Mouse (Mus musculus): Measurements from ENCODE around the gene Tango6.
A peak's percentile ranks its signal among the peaks of the same experiment; 100 is the strongest.

Tango6 gene

DNA sequence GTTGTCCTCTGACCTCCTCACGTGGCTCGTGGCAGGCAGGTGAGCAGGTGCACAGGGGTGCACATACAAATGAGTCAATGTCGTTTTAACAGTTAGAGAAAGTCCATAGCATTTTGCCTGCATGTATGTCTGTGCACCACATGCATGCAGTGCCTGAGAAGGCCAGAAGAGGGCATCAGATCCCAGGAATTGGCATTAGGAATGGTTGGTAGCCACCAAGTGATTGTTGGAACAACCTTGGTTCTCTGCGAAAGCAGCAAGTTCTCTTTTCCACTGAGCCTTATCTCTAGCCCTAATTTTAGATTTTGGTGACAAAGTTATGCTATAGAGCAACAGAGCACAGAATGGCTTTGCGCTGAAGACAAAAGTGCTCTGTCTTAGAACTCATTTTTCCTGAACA is 16.7 kb downstream of the Tango6 start:
- peak; percentile 62 to 88 for DNase-seq (ENCODE audit: inconsistent age in 2 of 2, low spot score in 1 of 2)

DNA sequence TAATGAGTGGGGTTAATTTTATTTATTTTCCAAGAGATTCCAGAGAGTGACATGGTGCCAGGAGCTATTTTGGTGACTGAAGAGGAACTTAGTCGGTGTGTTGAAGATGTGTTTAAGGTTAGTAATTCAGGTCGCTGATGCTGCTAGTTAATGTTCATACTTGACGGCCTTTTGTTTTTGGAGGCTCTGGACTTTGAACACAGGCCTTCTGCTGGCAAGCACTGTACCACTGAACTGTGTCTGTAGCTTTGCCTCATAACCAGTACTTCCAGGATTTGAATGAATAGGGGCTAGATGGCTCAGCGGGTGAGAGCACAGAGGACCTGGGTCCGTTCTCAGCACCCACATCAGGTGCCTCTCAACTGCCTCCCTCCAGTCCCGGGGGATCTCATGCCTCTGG is 17.3 kb downstream of the Tango6 start:
- DNase-seq (ENCODE audit: inconsistent age in 2 of 2, low spot score in 1 of 2) = no peak

DNA sequence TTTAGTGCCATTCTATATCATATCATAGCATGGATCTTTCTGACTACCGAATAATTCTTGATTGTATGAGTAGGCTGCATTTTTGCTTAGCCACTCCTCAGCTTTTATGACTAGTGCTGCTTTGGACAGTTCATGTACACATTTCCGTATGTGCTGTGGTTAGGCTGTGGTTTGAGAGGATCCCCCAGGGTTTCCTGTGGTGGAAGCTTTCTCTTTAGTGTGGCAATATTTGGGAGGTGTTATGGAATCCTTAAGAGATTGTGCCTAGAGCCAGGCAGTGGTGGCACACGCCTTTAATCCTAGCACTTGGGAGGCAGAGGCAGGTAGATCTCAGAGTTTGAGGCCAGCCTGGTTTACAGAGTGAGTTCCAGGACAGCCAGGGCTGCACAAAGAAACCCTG is 18.5 kb downstream of the Tango6 start:
- DNase-seq (ENCODE audit: inconsistent age in 2 of 2, low spot score in 1 of 2) = no peak

GRCm38 (mm10) chr8:106704199-106704900 is 21.5 kb downstream of the Tango6 start:
- DNase-seq (ENCODE audit: inconsistent age in 2 of 2, low spot score in 1 of 2) = no peak

- peak; percentile 39 to 65 for DNase-seq (ENCODE audit: inconsistent age in 2 of 2, low spot score in 1 of 2)
These were observed 22.0 kb downstream of the Tango6 start for GRCm38 (mm10) chr8:106704901-106705321.

DNA sequence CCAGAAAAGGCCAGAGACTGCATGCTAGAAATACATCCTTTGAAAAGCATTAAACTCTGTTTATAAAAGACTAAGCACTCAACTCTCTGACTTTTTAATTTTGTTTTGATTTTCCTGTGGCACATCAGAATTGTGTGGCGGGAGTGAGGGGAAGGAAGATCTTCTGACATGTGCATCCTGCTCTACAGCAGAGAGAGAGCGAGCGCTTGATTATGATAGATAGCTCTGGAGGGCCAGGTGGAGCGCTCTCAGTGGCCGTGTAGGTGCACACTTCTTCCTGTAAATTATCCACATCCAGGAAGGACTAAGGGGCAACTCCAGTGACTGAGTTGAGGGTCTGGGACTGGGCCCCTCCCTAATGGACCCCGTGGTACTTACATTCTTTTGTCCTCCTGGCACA is 23.3 kb downstream of the Tango6 start:
- DNase-seq (ENCODE audit: inconsistent age in 2 of 2, low spot score in 1 of 2) = no peak

- DNase-seq (ENCODE audit: inconsistent age in 2 of 2, low spot score in 1 of 2) = no peak
These were observed 27.1 kb downstream of the Tango6 start for GRCm38 (mm10) chr8:106710002-106710401.

- DNase-seq (ENCODE audit: inconsistent age in 2 of 2, low spot score in 1 of 2) = no peak
These were observed 29.6 kb downstream of the Tango6 start for GRCm38 (mm10) chr8:106712487-106712886.

DNA sequence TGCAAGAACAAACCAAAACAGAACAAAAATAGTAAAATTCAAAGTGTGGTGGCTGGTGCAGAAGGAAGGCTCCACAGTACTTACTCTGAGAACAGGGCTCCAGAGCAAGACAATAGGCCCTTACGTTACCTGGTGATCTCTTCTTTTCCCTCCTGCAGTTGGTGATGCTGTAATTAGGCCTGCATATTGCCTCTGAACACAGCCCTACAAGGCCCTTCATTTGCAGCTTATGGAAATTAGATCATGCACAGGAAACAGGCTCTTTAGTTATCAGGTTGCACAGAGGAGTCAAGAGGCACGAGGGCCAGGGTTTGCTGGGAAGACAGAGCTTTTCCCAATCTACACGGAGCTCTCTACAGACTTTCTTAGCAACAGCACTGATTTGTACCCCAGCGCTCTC is 31.4 kb downstream of the Tango6 start:
- DNase-seq (ENCODE audit: inconsistent age in 2 of 2, low spot score in 1 of 2) = no peak

GRCm38 (mm10) chr8:106718091-106718500 is 35.2 kb downstream of the Tango6 start:
- peak; percentile 86 to 94 for DNase-seq (ENCODE audit: inconsistent age in 2 of 2, low spot score in 1 of 2)

DNA sequence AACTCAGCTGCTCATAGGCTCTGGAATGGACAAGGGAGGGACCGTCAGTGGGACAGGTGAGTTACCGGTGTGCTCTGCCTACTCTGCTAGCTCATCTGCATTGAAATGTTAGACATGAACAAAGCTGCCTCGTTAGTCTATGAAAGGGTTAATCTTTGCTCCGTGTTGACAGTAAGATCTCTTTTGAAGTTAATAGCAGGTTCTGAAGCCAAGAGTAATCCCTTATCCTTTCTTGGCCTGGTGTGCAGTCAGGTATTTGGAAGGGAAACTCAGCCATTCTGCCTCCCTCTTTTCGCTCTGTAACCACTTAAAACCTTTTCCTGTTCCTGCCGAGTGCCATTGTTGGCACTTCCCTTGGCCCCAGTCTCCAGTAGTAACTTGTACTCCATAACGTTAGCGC is 38.1 kb downstream of the Tango6 start:
- DNase-seq (ENCODE audit: inconsistent age in 2 of 2, low spot score in 1 of 2) = no peak

GRCm38 (mm10) chr8:106722453-106722852 is 39.6 kb downstream of the Tango6 start:
- peak in 1 of 2 experiments; percentile 54 for DNase-seq (ENCODE audit: inconsistent age in 2 of 2, low spot score in 1 of 2)

DNA sequence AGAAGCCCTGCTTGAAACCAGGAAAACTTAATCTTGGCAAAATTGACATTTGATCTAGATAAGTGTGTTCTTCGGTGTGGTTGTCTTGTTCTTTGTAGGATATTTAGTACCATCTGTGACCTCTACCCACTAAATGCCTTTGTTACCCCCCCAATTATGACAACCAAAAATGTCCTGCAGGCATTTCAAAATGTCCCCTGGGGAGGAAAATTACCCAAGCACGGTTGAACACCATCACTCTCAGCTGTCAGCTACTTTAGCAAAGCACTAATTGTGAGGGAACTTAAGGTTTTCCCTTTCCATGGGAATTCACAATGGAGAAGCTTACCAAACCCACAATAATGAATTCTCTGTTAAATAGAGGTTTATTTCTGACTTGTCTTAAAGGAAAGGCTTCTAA is 41.1 kb downstream of the Tango6 start:
- DNase-seq (ENCODE audit: inconsistent age in 2 of 2, low spot score in 1 of 2) = no peak

- DNase-seq (ENCODE audit: inconsistent age in 2 of 2, low spot score in 1 of 2) = no peak
These were observed 43.7 kb downstream of the Tango6 start for GRCm38 (mm10) chr8:106726551-106726950.

DNA sequence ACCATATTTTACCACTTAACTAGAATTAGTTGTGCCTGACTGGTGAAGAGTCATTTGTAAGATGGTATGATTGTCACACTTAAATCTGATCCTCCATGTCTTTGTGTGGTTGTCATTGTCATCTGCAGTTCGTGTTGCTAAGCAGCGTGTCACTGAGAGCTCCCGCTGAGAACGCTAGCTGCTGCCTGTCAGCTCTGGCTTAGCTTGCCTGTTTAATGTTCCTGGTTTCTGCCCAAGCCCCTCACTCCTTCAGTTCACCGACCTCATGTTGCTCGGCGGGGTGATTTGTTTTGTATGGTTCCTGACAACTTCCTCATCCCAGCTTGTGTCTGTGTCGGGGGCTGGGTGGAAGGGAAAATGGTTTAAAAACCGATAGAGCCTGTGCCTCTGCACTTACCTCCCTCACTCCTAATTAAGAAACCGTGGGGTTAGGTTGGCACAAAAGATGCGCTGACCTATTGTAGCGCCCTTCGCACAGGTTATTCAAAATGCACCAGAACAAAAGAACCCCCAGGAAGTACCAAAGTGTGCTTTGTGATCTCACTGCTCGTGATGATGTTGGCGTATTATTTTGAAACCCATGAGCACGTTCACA is 44.5 kb downstream of the Tango6 start:
- DNase-seq (ENCODE audit: inconsistent age in 2 of 2, low spot score in 1 of 2) = no peak

- no peak for DNase-seq (ENCODE audit: inconsistent age in 2 of 2, low spot score in 1 of 2)
These were observed 45.0 kb downstream of the Tango6 start for GRCm38 (mm10) chr8:106727889-106728288.

GRCm38 (mm10) chr8:106732921-106733320 is 50.1 kb downstream of the Tango6 start:
- DNase-seq (ENCODE audit: inconsistent age in 2 of 2, low spot score in 1 of 2) = no peak

DNA sequence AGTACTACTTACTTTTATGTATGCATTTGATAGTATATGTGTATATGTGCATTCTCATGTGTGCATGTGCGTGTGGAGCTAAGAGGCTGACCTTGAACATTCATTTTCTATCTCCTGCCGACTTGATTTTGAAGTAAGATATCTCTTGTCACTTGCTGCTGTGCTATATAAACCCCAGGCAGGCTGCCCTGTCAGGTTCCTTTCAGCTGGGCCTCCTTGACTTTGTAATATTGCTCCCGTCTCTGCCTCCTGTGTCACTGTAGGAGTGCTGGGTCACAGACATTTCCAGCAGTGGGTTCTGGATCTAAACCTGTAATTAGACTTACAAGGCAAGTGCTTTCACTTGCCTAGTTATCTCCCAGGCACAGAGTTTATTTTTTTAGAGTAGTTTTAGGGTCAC is 50.8 kb downstream of the Tango6 start:
- no peak for DNase-seq (ENCODE audit: inconsistent age in 2 of 2, low spot score in 1 of 2)

GRCm38 (mm10) chr8:106734222-106734621 is 51.4 kb downstream of the Tango6 start:
- DNase-seq (ENCODE audit: inconsistent age in 2 of 2, low spot score in 1 of 2) = no peak

- no peak for DNase-seq (ENCODE audit: inconsistent age in 2 of 2, low spot score in 1 of 2)
These were observed 54.2 kb downstream of the Tango6 start for GRCm38 (mm10) chr8:106736861-106737662.

DNA sequence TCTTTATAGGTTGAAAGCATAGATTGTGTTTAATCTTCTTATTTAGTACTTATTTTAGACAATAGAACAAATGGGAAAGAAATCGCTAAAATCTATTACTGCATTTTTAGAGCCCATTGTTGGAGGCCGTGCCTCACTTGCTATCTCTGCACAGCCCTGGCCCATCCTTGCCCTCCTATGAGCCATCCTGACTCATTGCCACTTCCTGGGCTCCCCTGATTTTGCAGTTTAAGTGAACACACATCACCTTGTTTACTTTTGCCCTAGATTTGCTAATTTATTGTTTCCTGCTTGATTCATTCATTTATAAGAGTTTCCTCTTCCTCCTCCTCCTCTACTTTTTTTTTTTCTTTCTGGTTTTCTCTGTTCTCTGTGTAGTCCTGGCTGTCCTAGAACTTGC is 55.0 kb downstream of the Tango6 start:
- DNase-seq (ENCODE audit: inconsistent age in 2 of 2, low spot score in 1 of 2) = no peak

DNA sequence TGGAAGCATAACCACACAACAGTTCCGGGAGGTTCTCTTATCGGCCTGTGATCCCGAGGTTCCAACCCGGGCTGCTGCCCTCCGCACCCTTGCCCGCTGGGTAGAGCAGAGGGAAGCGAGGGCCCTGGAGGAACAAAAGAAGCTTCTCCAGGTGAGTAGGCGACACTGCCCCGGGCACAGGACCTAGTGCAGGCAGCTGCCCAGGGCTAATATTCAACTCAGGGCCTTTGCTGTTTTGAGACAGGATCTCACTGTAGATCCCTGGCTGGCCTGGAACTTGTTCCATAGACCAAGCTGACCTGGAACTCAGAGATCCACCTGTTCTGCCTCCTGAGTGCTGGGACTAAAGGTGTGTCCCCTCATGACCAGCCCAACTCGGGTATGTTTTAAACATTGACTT is 59.5 kb downstream of the Tango6 start:
- DNase-seq (ENCODE audit: inconsistent age in 2 of 2, low spot score in 1 of 2) = no peak

All from adrenal gland, adult (tissue).